Mouse (Mus musculus): Measurements from ENCODE around the gene Aunip. TPM values are rescaled to one million over a fixed set of nuclear protein-coding genes. Genes with fewer than 3 reads are reported as not detected.

The Aunip gene
- total RNA-seq, 2 experiments from 2014 or later, result 1.4 to 1.8 TPM

DNA sequence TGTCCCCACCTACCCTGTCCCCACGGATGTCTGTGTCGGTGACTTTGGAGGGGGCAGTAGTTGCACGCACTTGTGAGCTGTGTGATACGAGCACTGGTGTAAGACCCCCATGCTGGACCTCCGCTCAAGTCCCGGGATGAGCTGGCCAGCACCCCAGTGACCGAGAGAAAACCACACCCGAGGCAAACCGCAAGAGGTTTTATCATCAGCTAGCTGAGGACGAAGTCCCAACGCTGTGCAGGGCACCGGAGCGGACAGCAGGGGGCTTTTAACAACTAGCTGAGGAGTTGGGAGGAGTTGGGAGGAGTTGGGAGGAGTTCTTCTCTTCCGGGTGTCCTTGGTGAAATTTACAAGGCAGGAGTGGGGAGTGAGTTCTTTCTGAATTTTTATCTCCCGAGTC lies 2.0 kb downstream of the Aunip start:
- intact Hi-C loops (cut with DNase I), result no loop called here
- peak; percentile 45 for DNase-seq

DNA sequence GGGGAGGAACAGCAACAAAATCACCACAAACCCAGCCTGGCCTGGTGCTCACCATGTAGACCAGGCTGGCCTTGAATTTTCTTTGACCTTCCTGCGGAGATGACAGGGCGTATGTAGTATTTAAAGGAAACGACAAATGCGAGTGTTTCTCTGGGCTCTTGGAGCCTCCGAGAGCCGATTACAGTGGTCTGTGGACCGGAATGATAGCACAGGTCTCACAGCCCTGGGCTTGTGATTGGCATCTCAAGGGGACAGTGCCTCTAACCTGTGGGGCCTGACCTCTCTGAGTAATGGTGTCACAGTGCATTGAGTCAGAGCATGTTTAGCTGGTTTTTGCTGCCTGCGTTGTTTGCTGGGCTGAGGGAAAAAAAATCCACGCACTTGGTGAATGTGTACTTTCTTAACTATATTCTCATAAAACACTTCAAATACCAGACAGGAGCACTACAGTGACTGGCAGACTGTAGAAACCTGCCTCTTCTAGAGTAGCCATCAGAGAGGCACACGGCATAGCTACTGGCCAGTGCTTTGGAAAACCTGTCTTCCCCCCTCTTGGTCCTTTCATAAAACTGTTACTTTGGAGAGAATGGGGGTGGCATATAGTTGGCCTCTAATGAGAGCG lies 3.6 kb downstream of the Aunip start:
- DNase-seq, result no peak
- intact Hi-C loops (cut with DNase I), result no loop called here

DNA sequence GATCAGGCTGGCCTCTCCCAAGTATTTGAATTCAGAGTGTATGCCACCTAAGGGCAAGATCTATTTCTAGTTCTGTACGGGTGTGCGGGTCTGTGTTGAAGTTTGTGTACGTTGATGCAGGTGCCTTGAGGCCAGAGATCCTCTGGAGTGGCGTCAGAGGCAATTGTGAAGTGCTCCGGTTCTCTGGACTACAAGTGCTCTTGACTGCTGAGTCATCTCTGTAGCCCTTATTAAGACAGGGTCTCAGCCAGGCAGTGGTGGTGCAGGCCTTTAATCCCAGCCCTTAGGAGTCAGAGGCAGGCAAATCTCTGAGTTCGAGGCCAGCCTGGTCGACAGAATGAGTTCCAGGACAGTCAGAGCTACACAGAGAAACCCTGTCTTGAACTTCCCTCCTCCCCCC lies 4.8 kb downstream of the Aunip start:
- intact Hi-C loops (cut with DNase I), result no loop called here
- DNase-seq, result no peak

DNA sequence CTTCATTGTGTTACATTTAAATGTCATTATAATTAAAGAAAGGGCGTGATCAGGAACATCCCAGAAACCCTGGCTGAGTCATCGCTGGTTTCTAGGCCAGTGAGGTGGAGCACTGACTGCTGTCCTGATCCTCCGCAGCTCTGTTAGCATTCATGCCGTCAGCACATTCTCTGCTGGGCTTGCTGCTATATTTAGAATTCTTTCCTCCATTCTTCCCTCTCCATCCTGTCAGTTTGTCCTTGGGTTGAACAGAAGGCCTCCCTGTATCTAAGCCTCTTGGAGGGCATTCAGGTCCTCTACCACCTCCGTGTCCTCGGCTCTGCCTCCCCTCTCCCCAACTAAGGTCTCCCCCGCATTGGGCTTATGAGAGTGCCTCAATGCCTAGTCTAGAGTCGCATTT lies 6.2 kb downstream of the Aunip start:
- intact Hi-C loops (cut with DNase I), result no loop called here
- no peak for DNase-seq

DNA sequence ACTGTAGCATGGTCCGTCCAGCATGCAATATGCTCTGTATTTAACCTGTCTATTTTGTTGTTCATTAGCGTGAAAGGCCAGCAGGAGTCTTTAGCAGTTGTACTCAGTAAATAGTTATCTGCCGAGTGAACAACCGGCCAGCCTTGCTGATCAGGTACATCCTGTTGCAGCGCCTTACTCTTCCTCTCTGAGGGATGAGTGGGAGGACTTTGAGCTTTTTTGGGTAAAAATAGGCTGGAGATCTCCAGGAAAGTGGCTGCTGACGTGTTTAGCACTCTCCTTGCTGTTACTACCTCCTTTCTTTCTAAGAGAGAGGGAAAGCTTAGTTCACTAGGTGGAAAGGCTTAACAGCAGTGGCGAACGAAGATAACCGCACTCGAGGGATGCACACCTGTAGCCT lies 6.9 kb downstream of the Aunip start:
- intact Hi-C loops (cut with DNase I), result no loop called here
- no peak for DNase-seq

DNA sequence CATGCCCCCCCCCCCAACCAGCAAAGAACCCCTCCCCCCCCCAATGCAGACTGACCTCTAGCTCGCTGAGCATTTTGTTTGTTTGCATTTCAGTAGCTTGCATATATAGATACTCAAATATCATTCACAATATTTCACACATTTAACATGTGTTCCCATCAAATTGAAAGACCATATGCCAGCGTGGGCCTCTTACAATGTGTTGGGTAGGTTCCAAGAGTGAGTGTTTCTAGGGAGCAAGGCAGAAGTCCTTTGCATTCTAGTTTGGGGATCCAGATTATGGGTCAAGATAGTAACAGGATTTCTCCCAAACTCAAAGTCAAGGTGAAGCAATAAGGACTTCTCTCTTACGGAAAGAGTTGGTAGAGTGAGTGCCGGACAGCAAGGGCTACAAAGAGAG lies 7.7 kb downstream of the Aunip start:
- intact Hi-C loops (cut with DNase I), result no loop called here
- DNase-seq, result no peak

DNA sequence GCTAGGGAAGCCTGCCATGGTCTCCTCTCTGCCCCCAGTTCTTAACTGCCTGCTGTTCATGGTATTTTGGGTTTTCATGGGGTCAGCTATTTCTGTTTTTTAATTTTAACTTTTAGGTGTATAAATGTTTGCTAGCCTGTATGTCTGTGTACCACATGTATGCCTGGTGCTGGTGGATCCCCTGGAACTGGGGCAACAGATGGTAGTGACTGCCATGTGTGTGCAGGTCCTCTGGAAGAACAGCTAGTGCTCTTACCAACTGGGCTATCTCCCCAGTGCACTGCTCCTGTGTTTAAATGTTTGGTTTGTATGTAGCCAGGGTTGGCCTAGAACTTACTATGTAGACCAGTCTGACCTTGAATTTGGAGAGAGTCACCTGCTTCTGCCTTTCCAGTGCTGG lies 8.5 kb downstream of the Aunip start:
- DNase-seq, result no peak
- intact Hi-C loops (cut with DNase I), result no loop called here

DNA sequence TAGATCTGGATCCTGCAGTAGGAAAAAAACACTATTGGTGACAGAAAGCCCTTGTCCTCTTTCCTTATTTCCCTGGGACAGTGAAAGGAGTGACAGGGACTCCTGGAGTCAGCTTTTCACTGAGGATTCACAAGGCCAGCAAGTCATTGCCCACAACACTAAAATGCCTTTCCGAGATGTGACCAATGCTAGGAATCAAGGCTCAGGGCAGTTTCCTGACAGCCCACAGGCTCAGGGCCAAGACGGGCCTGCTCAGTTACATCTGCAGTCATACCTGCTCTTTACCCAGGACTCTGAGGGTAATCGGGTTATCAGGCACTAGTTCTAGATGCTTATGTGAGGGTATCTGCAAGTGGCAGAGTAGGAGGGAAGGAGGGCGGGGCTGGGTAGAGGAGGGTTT lies 12.6 kb downstream of the Aunip start:
- intact Hi-C loops (cut with DNase I), result no loop called here
- DNase-seq, result no peak

DNA sequence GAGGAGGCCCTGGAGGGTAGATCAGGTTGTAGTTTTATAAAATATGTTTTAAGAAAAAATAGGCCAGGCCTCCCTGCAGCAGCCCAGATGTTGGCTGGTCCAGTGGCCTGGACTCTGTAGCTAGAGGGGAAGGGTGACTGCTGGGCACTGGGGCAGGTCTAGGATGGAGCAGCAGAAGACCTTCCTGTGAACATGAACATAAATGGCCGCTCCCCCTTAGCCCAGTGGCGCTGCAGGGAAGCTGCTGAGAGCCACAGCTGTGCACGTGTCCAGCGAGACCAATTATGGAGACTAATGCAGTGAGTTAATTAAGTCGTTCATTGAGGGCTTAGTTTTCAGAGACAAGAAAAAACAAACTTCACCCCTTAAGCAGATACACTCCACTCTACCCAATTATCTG lies 15.0 kb downstream of the Aunip start:
- no peak for DNase-seq
- intact Hi-C loops (cut with DNase I), result no loop called here

DNA sequence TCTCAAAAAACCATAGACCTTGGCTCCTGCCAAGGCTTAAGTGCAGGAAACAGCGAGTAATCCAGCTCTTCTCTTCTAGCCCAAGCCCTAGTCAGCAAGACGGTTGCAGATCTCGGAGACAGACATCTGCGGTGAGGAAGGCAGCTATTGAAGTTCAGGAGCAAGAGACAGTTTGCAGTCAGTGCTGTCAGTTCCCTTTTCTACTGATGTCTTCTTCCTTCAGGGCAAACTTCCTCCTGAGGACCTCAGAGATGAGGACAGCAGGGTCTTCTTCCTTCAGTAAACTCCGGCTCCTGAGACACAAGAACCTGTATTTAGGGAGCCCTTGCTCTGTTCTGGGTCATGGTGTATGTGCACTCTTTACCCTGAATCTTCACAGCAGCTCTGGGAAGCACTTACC lies 15.4 kb downstream of the Aunip start:
- intact Hi-C loops (cut with DNase I), result no loop called here
- DNase-seq, result no peak

DNA sequence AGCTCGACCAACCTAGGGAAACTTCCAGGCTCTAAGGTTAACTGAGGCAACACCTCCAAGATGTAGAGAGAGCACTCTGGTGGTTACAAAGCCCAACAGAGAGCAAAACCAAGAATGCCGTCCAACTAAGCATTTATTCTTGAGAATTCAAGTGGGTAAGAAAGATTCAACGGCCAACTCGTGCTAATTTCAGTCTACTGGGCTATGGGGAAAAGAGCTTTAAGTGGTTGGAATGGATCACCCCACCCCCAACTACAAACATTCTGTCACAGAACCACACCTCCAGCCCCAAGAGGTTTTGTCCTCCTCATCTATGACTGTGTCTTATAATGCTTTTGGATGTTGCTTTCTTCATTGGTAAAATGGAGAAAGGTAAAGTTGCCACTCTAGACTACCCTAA lies 22.1 kb downstream of the Aunip start:
- intact Hi-C loops (cut with DNase I), result no loop called here
- no peak for DNase-seq

DNA sequence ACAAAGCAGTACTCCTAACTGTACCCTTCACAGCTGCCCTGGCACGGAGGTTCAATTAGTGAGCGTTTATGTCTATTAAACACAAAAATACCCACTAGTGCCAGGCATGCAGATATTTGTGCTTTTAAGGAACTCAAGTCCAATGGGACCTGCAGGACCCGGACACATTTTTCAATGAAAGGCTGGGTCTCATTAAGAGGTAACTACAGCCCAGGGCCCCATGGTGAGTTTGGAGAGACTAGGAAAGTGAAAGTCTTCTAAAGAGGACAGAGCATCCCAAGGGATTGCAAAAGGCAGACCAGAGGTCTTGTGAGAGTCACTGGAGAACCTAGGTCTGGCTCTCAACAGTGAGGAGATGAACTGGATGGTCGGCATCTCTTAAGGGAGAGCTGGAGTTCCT lies 22.6 kb downstream of the Aunip start:
- intact Hi-C loops (cut with DNase I), result no loop called here

DNA sequence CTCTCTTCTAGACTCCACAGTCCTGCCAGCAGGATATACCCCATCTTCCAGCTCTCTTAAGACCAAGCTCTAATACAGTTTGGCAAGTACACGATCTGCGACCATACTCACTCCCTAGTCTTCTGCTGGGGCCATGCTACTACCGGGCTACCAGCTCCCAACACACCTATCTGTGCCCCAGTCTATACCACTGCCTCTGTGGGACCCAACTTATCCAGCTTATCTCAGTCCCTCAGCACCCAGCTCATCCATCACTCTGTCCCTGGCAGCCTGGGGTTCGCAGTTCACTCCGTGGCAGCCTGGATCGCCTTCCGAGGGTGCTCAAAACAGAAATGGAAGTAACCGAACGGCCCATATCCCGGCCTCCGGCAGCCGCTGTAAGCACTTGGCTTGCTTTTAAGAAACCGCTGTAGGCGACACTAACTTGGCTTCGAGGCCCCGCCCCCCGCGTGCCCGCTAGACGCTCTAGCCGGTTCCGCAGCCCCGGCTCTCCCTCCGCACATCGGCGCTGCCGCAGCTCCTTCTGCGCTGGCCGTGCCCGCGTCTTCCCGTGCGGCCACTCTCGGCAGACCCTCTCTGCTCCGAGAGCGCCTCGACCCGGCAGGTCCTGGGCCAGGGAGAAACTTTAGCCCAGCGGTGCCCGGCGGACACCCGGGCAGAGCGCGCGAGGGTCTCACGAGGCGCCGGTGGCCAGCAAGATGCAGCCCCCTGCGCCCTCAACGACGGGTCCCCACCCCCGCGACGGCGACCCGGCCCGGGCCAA lies 23.5 kb downstream of the Aunip start:
- intact Hi-C loops (cut with DNase I), result no loop called here
- DNase-seq, result peak; percentile 56

More for the DNA sequence above, 22.6 kb downstream of the Aunip start:
- no peak for DNase-seq

DNA sequence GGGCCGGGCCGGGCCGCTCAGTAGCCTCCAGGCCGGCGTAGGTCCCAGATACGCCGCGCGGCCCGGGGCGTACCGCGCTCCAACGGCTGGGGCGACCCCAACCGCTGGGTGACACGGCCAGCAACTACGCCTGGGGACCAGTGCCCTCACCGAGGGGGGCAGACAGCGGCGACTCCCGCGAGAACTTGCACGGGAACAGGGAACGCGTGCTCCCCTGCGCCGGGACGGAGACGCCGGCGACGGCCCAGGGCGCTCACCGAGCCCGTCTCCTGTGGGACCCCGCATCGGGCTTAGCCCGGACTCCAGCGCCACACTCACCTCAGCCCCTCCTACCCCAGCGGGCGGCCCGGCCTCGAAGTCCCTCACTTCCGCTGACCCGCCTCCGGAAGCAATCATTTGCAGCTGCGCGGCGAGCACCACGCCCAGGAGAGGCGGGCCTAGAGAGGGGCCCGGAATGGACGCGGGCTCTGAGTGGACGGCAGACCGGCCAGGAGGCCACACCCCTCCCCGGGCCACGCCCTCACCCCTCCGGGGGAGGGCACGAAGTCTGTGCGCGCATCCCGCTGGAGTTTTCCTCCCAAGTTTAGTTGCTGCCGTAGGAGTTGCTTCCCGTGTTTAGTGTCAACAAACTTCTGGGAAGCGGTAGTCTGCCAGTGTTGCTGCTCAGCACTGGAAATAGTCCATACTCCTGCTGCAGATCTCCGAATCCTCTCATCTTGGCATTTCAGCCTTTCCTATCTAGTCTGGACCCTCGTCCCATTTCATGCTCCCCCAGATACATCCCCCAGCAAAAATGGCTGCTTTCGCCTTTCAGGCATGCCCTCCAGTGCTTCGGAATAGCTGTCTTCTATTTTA lies 24.4 kb downstream of the Aunip start, which contains the start of gene Mtfr1l:
Gene Mtfr1l (minus strand): TSS at position 456 of the 855 bp plus-strand sequence.
- intact Hi-C loops (cut with DNase I), result loop anchor here (5.0 kb wide), 1 partner anchor 257 kb away; no protein-coding TSS in a partner anchor
- DNase-seq, result peak; percentile 98

DNA sequence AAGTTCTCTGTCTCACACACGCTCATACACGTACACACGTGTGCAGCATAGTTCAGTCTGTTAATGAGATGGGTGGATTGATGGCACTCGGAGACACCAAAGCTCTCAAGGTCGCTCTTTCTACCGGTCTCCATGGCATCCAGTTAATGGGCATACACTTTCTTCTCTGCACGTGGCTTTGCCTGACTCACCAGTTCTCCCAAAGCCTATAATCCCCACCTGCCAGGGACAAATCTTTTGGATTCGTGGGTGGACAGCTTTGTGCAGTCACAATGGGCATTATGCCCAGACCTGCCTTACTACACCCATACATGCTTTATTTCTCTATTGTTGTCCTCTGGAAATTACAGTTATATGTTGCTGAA lies 25.0 kb downstream of the Aunip start:
- DNase-seq, result no peak
- intact Hi-C loops (cut with DNase I), result loop anchor here (5.0 kb wide), 1 partner anchor 257 kb away; no protein-coding TSS in a partner anchor

DNA sequence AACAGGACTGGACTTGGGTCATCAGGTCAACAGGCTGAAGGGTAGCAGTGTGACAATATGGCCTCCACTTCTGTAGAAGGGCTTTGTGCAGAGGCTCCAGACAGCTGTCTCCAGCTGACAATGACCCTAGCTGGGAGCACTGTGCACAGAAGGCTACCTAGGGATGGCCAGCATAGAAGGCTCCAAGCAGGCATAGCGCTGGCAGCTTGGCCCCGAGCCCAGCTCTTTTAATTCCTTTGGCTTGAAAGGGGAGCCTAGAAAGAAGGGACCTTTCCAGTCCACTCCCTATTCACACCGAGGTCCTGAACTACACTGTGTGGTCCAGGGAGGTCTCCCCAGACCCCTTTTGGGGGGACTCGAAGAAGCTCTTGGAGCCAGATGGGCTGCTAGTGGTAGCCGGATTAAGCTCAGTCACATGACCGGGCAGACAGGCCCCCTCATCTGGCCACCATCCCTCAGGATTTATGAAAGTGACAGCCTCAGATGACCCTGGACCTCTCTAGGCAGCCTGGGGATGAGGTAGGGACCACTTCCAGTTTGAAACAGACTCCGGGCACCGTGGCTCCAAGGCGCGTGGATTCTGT lies 28.3 kb downstream of the Aunip start:
- intact Hi-C loops (cut with DNase I), result loop anchor here (5.0 kb wide), 1 partner anchor 253 kb away; no protein-coding TSS in a partner anchor
- DNase-seq, result peak; percentile 50

DNA sequence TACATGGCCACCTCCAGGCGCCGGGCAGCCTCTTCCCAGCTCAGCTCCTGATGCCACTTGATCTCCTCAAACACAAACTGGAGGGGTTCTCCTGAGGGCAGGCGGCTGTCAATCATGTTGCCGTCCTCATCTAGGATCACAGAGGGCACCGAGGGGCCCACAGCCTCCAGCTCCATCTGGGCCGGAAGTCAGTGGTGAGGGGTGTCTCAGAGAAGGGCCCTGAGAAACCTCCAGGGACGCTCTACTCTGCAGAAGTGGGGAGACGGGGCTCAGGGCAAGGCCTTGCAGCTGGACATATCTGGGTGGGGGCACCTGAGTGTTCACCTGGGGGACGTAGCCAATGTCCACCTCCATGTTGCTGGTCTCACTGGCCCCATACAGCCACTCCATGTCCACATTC lies 31.9 kb downstream of the Aunip start:
- intact Hi-C loops (cut with DNase I), result no loop called here

DNA sequence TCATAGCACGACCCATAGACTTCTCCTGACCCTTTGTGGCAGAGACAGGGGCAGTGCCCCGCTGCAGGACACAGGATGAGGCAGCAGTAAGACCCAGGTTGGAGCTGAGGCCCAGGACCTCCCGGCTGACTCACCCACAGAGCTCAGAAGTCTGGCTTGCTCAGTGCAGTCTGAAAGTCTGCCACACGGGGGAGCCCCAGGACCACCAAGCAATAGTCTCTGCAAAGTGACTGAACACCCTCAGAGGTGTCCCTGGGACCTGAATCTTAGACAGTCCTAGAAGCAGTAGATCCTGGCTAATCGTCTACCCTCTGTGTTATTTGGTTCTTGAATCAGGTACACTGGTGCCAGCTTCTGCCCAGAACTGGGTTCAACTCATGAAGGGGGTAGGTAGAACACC lies 32.5 kb downstream of the Aunip start:
- DNase-seq, result peak; percentile 93
- intact Hi-C loops (cut with DNase I), result no loop called here

More for the DNA sequence above, 31.9 kb downstream of the Aunip start:
- no peak for DNase-seq

DNA sequence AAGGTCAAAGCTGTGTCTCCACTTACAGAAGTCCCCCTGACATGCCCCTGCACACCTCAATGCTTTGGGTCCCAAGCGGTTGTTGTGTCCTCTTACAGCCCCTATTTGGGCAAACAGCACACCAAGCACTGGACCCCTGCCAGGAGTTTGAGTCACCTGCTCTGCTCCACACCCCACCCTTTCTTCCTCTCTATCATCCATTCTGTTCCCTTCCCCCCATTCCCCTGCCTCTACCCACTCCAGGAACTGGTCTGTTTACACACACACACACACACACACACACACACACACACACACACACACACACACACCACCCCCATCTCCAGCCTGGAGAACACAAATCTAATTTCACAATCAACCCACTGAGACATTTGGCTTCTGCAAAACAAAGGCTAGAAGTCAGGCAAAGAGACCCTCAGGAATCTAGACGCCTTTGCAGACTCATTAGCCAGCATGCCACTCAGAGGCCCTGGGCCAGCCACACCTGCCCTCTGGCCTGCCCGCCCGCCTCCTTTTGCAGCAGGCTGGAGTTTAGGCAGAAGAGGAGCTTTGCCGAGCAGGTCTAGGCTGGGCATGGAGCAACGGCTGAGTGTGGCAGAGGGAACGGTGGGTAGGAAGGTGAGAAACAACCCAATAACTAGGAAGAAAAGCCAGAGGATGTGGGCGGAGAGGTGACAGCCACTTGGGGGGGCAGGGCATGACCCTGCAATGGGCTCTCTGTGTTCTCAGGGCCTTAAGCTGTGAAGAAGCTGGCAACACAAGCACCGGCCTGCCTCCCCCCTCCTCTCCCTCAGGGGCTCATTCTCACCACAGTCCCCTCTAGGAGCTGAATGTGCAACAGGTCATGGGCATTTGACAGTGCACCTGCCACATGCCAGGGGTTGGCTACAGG lies 36.3 kb downstream of the Aunip start:
- intact Hi-C loops (cut with DNase I), result loop anchor here (5.0 kb wide), 1 partner anchor 165 kb away; no protein-coding TSS in a partner anchor
- no peak for DNase-seq

All from left cerebral cortex, postnatal 4 days (tissue).